Mouse (Mus musculus): ENCODE data around the gene Myl12a. TPM values are rescaled to one million over a fixed set of nuclear protein-coding genes. Genes with fewer than 3 reads are reported as not detected.

The Myl12a gene
- polyA plus RNA-seq, 1 experiment = 160 TPM

DNA sequence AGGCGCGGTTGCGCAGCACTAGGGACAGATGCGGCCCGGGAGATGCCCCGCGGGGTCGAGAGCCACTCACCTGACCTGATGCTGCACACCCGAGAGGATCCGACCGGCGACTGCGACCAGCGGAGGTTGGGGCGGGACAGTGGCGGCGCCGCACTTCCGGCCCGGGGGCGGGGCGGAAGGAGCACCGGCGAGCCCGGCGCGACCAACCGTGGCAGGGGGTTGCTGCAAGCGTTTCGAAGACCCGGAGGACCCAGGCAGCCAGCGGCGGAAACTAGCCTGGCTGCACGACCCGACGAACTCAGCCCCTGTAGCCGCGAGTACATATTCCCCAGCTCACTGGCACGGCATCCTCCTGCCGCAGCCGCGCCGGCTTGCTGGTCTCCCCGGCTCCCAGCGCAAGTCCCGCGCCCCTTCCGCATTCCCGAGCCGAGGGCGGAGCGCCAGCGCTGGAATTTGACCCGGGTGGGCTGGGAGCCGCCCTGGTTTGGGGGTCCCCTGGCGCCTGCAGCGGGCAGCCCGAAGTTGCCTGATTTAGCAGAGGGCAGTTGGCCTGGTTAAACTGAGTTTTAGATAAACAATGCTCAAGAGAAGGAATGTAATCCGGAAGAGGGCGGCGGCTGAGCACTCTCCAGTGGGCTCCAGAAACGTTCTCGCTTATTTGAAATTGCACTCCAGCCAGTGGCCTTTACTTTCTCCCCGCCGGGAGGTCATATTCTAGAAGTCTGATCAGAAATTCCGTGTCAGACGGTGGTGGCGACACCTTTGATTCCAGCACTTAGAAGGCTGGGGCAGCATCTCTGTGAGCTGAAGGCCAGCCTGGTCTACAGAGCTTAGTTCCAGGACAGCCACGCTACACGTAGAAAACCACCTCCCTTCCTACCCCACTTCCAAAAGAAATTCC lies 12.0 kb downstream of the Myl12a start:
- peak; percentile 90 for TF ChIP-seq POLR2A (IDR thresholded peaks at IDR 0.05; ENCODE audit: low read depth, low read length)
- TF ChIP-seq CTCF (conservative IDR thresholded peaks at IDR 0.05; ENCODE audit: insufficient read depth, insufficient read length, low read depth, low read length) = no peak
- peak; percentile 92 for DNase-seq
- H3K4me1 ChIP-seq (ENCODE audit: control insufficient read depth, insufficient read depth, low read length) = peaks cover 29% of the 10 kb centered on the region
- peak overlapping the region; percentile 98 for H3K4me3 ChIP-seq (ENCODE audit: insufficient read depth, low read depth, low read length)
- 1% methylated on average over 70 of the region's 70 CpGs for WGBS
- H3K36me3 ChIP-seq (ENCODE audit: control insufficient read depth, insufficient read depth, low read length) = peaks cover 4% of the 10 kb centered on the region; the same call in 1 of the 2 replicates
- peak overlapping the region; percentile 99 for H3K27ac ChIP-seq (ENCODE audit: insufficient read depth, low read depth, low read length)
- H3K27me3 ChIP-seq (replicated peaks; ENCODE audit: control insufficient read depth, insufficient read depth, low read length) = no peaks in the 10 kb centered on the region

DNA sequence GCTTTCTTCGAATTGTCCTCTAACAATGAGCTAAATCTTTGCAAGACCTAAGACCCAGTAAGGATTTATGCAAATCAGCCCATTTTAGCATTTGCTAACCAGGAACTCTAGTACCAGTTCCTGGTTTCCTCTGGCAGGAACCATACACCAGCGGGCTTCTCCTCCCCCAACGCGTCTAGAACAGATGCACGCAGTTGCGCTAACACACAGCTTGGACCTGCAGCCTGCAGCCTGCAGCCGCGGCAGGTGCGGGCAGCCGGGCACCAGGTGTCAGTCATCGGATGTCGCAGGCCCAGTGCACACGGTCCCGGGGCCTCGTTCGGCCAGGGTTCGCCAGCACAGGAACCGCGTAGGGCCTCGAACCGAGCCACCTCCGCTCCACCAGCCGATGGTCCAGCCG lies 12.7 kb downstream of the Myl12a start:
- no peak for DNase-seq
- no peak for TF ChIP-seq POLR2A (IDR thresholded peaks at IDR 0.05; ENCODE audit: low read depth, low read length)
- no peak for TF ChIP-seq CTCF (conservative IDR thresholded peaks at IDR 0.05; ENCODE audit: insufficient read depth, insufficient read length, low read depth, low read length)
- peaks cover 3% of the 10 kb centered on the region; the same call in 1 of the 2 replicates for H3K36me3 ChIP-seq (ENCODE audit: control insufficient read depth, insufficient read depth, low read length)
- H3K27me3 ChIP-seq (replicated peaks; ENCODE audit: control insufficient read depth, insufficient read depth, low read length) = no peaks in the 10 kb centered on the region
- WGBS = 1% methylated on average over 24 of the region's 24 CpGs
- peak overlapping the region; percentile 98 for H3K4me3 ChIP-seq (ENCODE audit: insufficient read depth, low read depth, low read length)
- H3K27ac ChIP-seq (ENCODE audit: insufficient read depth, low read depth, low read length) = peak overlapping the region; percentile 99
- peaks cover 32% of the 10 kb centered on the region for H3K4me1 ChIP-seq (ENCODE audit: control insufficient read depth, insufficient read depth, low read length)

DNA sequence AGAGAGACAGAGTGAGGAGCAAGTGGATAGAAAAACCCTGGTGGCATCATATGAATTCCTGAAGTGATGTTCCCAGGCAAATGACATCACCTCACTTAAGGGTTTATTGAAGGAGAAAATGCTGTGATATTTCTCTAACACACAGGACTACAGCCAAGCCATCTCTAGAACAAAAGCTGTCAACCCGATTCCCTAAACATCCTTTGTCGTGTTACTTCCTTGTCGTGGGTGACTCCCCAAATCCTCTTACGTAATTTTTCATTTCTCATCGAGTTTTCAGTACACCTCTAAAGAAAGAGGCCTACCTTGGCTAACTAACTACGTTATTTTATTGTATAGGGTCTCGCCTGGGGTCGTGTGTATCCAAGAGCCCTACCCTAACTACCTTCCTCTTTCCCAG lies 13.2 kb downstream of the Myl12a start:
- H3K4me1 ChIP-seq (ENCODE audit: control insufficient read depth, insufficient read depth, low read length) = peaks cover 32% of the 10 kb centered on the region
- WGBS = 9% methylated on average over 8 of the region's 8 CpGs
- H3K27me3 ChIP-seq (replicated peaks; ENCODE audit: control insufficient read depth, insufficient read depth, low read length) = no peaks in the 10 kb centered on the region
- no peak for TF ChIP-seq CTCF (conservative IDR thresholded peaks at IDR 0.05; ENCODE audit: insufficient read depth, insufficient read length, low read depth, low read length)
- no peak for TF ChIP-seq POLR2A (IDR thresholded peaks at IDR 0.05; ENCODE audit: low read depth, low read length)
- DNase-seq = no peak
- H3K27ac ChIP-seq (ENCODE audit: insufficient read depth, low read depth, low read length) = peak overlapping the region; percentile 99
- H3K36me3 ChIP-seq (ENCODE audit: control insufficient read depth, insufficient read depth, low read length) = peaks cover 3% of the 10 kb centered on the region; the same call in 1 of the 2 replicates
- peak overlapping the region; percentile 98 for H3K4me3 ChIP-seq (ENCODE audit: insufficient read depth, low read depth, low read length)

DNA sequence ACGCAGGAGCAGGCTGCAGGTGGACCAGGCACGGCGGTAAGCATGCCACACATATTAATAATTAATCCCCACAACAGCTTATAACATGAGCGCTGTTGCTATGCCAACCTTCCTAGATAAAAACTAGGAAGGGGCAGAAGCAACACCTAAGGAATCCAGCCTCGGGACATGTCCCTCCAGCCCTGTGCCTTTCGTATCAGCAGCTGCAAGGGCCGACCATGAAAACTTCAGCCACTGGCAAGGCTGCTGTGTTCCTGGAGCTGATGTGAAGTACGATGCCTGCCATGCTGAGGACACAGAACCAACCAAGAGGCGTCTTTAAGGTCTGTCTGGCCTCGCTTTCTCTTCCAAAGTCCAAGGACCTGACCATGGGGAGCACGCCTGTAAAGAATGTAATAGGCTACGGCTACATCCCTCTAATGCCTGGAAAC lies 14.3 kb downstream of the Myl12a start:
- Histone ChIP-seq H3K4me1 (ENCODE audit: control insufficient read depth, insufficient read depth, low read length) (peaks cover 32% of the 10 kb centered on the region), H3K4me3 (ENCODE audit: insufficient read depth, low read depth, low read length) (peak overlapping the region; percentile 98), H3K36me3 (ENCODE audit: control insufficient read depth, insufficient read depth, low read length) (no peaks in the 10 kb centered on the region; the same call in 1 of the 2 replicates), H3K27me3 (replicated peaks; ENCODE audit: control insufficient read depth, insufficient read depth, low read length) (no peaks in the 10 kb centered on the region), H3K27ac (ENCODE audit: insufficient read depth, low read depth, low read length) (0 out of 2 replicates have a peak overlapping the region, but pooled peaks have one; percentile 10)
- DNase-seq = peak; percentile 65
- WGBS = 32% methylated on average over 12 of the region's 12 CpGs
- TF ChIP-seq CTCF (conservative IDR thresholded peaks at IDR 0.05; ENCODE audit: insufficient read depth, insufficient read length, low read depth, low read length) = no peak
- TF ChIP-seq POLR2A (IDR thresholded peaks at IDR 0.05; ENCODE audit: low read depth, low read length) = no peak

DNA sequence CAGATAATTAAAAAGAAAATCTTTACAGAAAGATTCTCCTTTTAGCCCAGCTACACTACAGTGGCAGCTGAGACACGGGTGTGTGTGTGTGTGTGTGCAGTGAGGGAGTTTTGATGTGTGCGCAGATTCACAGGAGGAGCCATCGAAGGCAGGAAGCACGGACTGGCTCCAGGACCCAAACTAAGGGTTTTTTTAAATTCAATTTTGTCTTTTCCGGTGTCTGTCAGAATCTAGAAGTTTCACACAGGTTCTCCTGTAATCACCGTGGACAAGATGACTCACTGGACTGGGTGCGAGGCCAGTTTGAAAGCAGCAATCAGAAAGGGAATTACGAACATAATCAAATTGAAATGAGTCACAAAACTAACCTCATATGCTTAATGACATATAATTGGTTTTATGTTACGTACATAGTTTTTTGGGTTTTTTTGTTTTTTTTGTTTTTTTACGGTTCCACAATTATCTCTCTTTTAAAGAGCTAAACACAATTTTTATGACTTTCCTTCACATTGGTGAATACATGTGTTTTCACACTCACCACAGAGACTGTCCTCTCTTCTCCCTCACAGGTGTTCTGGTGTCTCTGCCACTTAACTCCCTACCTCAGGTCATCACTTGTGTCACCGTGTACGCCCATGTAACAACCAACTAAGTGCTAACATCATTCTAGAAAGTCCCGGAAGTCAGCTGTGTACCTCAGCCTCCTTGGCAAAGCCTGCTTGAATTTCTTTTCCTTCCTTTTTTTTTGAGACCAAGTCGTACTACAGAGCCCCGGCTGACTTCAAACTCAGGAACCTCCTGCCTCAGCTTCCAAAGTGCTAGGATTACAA lies 15.6 kb downstream of the Myl12a start:
- Histone ChIP-seq H3K27ac (ENCODE audit: insufficient read depth, low read depth, low read length) (no peak overlapping the region), H3K4me1 (ENCODE audit: control insufficient read depth, insufficient read depth, low read length) (peaks cover 32% of the 10 kb centered on the region), H3K27me3 (replicated peaks; ENCODE audit: control insufficient read depth, insufficient read depth, low read length) (no peaks in the 10 kb centered on the region), H3K4me3 (ENCODE audit: insufficient read depth, low read depth, low read length) (no peak overlapping the region), H3K36me3 (ENCODE audit: control insufficient read depth, insufficient read depth, low read length) (no peaks in the 10 kb centered on the region; the same call in 1 of the 2 replicates)
- DNase-seq = no peak
- TF ChIP-seq CTCF (conservative IDR thresholded peaks at IDR 0.05; ENCODE audit: insufficient read depth, insufficient read length, low read depth, low read length) = no peak
- TF ChIP-seq POLR2A (IDR thresholded peaks at IDR 0.05; ENCODE audit: low read depth, low read length) = no peak
- 60% methylated on average over 15 of the region's 15 CpGs for whole genome bisulfite sequencing

DNA sequence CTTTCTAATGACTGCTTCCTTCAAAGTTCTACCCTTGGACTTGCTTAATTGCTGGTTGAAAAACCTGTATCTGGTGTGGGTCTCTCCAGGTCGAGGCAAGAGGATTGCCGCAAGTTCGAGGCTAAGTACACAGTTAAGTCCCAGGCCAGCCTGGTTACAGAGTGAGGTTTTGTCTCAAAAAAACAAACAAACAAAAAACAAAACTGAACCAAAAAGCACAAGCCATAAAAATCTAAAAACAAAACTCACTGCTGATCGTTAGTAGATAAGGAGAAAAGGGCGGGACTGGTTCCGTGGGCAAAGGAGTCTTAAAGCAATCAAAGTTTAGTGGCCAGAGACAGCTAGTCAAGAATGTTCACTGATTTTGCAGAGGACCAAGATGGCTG lies 16.3 kb downstream of the Myl12a start:
- Histone ChIP-seq H3K4me3 (ENCODE audit: insufficient read depth, low read depth, low read length) (no peak overlapping the region), H3K27me3 (replicated peaks; ENCODE audit: control insufficient read depth, insufficient read depth, low read length) (no peaks in the 10 kb centered on the region), H3K27ac (ENCODE audit: insufficient read depth, low read depth, low read length) (0 out of 2 replicates have a peak overlapping the region, but pooled peaks have one; percentile 18), H3K4me1 (ENCODE audit: control insufficient read depth, insufficient read depth, low read length) (peaks cover 32% of the 10 kb centered on the region), H3K36me3 (ENCODE audit: control insufficient read depth, insufficient read depth, low read length) (no peaks in the 10 kb centered on the region; the same call in none of the 2 replicates)
- TF ChIP-seq CTCF (conservative IDR thresholded peaks at IDR 0.05; ENCODE audit: insufficient read depth, insufficient read length, low read depth, low read length) = no peak
- TF ChIP-seq POLR2A (IDR thresholded peaks at IDR 0.05; ENCODE audit: low read depth, low read length) = no peak
- 57% methylated on average over 6 of the region's 6 CpGs for WGBS
- DNase-seq = no peak
